Mouse (Mus musculus): ENCODE results near the gene Snrpa. TPM values are rescaled to one million over a fixed set of nuclear protein-coding genes. Genes with fewer than 3 reads are reported as not detected.

Gene Snrpa
- polyA plus RNA-seq, 1 experiment, result 34.3 TPM

DNA sequence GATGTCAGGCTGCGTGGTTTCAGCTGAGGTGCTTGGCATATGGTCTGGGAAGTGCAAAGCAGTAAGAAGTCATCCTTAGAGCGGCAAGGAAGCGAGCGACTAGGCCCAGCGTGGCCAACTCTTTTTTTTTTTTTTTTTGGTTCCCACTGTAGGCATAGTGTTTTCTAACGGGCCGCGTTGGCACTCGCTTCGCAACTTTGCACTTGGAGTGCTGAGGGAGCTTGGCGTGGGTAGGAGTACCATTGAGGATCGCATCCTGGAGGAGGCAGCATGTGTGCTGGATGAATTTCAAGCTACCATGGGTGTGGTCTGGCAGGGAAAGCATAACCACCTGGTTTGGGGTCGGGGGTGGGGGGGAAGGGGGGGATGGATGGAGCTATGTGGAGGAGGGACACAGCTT lies 40.1 kb downstream of the Snrpa start:
- Histone ChIP-seq H3K36me3 (ENCODE audit: control insufficient read depth) (peaks cover 36% of the 10 kb centered on the region), H3K4me1 (ENCODE audit: control insufficient read depth) (peaks cover 11% of the 10 kb centered on the region), H3K4me3 (replicated peaks) (no peak overlapping the region), H3K27me3 (ENCODE audit: control insufficient read depth) (no peaks in the 10 kb centered on the region), H3K9me3 (ENCODE audit: control insufficient read depth, low read length) (no peaks in the 10 kb centered on the region)
- TF ChIP-seq GATA1 (IDR thresholded peaks at IDR 0.05; ENCODE audit: low read length), result no peak
- no peak for TF ChIP-seq TAL1 (IDR thresholded peaks at IDR 0.05; ENCODE audit: low read length)

DNA sequence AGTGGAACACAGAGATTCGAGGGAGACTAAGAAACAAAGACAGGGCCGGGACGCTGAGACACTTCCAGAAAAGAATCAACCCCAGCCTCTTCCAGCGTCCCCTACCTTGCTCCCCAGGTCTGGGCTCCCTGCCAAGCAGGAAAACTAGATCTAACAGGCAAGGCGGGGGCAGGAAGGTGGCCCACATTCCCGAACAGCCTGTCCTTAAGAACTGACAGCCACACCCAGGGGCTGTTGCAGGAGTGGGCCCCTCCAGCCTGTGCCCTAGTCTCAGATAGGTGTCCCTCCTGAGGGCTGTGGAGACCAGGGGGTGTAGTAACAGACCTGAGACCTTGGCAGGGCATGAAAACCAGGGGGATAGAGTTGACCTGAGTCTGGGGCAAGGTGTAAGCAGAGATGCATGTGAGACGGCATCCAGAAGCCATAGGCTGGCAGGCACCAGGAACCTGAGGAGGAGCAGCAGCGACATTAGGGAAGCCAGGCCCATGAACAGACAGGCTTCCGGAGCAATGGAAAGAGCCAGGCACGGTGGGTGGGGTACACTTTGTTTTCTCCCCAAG lies 42.8 kb downstream of the Snrpa start, which contains the start of gene Cyp2t4:
TSS of gene Cyp2t4 (plus strand) at position 510 of the 560 bp plus-strand sequence.
- no peaks in the 10 kb centered on the region for H3K4me1 ChIP-seq (ENCODE audit: control insufficient read depth)
- no peaks in the 10 kb centered on the region for H3K27me3 ChIP-seq (ENCODE audit: control insufficient read depth)
- peaks cover 12% of the 10 kb centered on the region for H3K36me3 ChIP-seq (ENCODE audit: control insufficient read depth)
- TF ChIP-seq TAL1 (IDR thresholded peaks at IDR 0.05; ENCODE audit: low read length) (no peak), GATA1 (IDR thresholded peaks at IDR 0.05; ENCODE audit: low read length) (no peak)
- no peak within 1 kb of the TSS for H3K4me3 ChIP-seq (replicated peaks)
- H3K9me3 ChIP-seq (ENCODE audit: control insufficient read depth, low read length), result no peaks in the 10 kb centered on the region

Other genes starting within 250 kb of the Snrpa start
- not detected in 2 replicates for gene Cyp2a12, start 167.2 kb downstream of the Snrpa start, polyA plus RNA-seq (2012)
- not detected in 2 replicates for gene Cyp2f2, start 76.4 kb downstream of the Snrpa start, polyA plus RNA-seq (2012)
- gene Cyp2t4, start 42.6 kb downstream of the Snrpa start, polyA plus RNA-seq (2012), result not detected in 2 replicates
- gene Egln2, start 29.5 kb downstream of the Snrpa start, polyA plus RNA-seq (2012), result 4.2 and 5.2 TPM in 2 replicates
- gene Rab4b, start 17.4 kb downstream of the Snrpa start, polyA plus RNA-seq (2012), result 12.0 and 13.5 TPM in 2 replicates
- gene Gm21983, start 15.2 kb downstream of the Snrpa start, polyA plus RNA-seq (2012), result 0.07 TPM in 1 of 2 replicates, not detected in the other
- not detected in 2 replicates for gene Mia, start 15.1 kb downstream of the Snrpa start, polyA plus RNA-seq (2012)
- 0.16 and 0.19 TPM in 2 replicates for gene BC024978, start 490 bp downstream of the Snrpa start, polyA plus RNA-seq (2012)
- gene Itpkc, start 32.4 kb upstream of the Snrpa start, polyA plus RNA-seq (2012), result 0.12 TPM in 2 replicates
- gene Coq8b, start 36.8 kb upstream of the Snrpa start, polyA plus RNA-seq (2012), result 2.7 and 2.8 TPM in 2 replicates
- 0.09 and 0.19 TPM in 2 replicates for gene Numbl, start 62.2 kb upstream of the Snrpa start, polyA plus RNA-seq (2012)
- 0.01 and 0.03 TPM in 2 replicates for gene Ltbp4, start 141.4 kb upstream of the Snrpa start, polyA plus RNA-seq (2012)
- 13.0 and 15.9 TPM in 2 replicates for gene Shkbp1, start 159.7 kb upstream of the Snrpa start, polyA plus RNA-seq (2012)
- not detected in 2 replicates for gene Gm20479, start 161.1 kb upstream of the Snrpa start, polyA plus RNA-seq (2012)